Mouse (Mus musculus) limb, embryonic 12.5 days (tissue): ENCODE results near the gene Aox2. TPM values are rescaled to one million over a fixed set of nuclear protein-coding genes. Genes with fewer than 3 reads are reported as not detected.

ENCODE experiments used
- ATAC-seq: fragments of 200-750 bp; cut with Nextera tagmentation; 2 replicates; pipeline ENCODE4 v1.8.0; 2017; ENCODE audit warnings: low read depth, moderate TSS enrichment; ENCODE audit not compliant: insufficient number of reproducible peaks, insufficient read depth, low FRiP score, low TSS enrichment
- H3K27ac ChIP-seq: fragments of 300-500 bp; sonication (generic); 2 replicates; pipeline ENCODE4 v1.5.1; 2016; ENCODE audit warnings: mild to moderate bottlenecking, moderate library complexity
- H3K27me3 ChIP-seq: fragments of 300-500 bp; sonication (generic); 2 replicates; pipeline ENCODE4 v1.6.1; 2016; ENCODE audit warnings: mild to moderate bottlenecking, moderate library complexity
- H3K36me3 ChIP-seq: fragments of 300-500 bp; sonication (generic); 2 replicates; pipeline ENCODE4 v1.6.1; 2016; ENCODE audit warnings: mild to moderate bottlenecking, moderate library complexity
- H3K4me1 ChIP-seq: fragments of 300-500 bp; sonication (generic); replicated peaks from 2 replicates; pipeline ENCODE4 v1.6.1; 2016
- H3K4me2 ChIP-seq: fragments of 300-500 bp; sonication (generic); 2 replicates; pipeline ENCODE4 v1.6.1; 2016; ENCODE audit warnings: mild to moderate bottlenecking, moderate library complexity
- H3K4me3 ChIP-seq: fragments of 300-500 bp; sonication (generic); replicated peaks from 2 replicates; pipeline ENCODE4 v1.5.1; 2016; ENCODE audit warnings: mild to moderate bottlenecking
- H3K9ac ChIP-seq: fragments of 300-500 bp; sonication (generic); replicated peaks from 2 replicates; pipeline ENCODE4 v1.6.1; 2016; ENCODE audit warnings: mild to moderate bottlenecking, moderate library complexity
- H3K9me3 ChIP-seq: fragments of 300-500 bp; sonication (generic); 2 replicates; pipeline ENCODE4 v1.6.1; 2016; ENCODE audit warnings: mild to moderate bottlenecking, moderate library complexity
- WGBS: fragments of 180-500 bp; shearing (Covaris S2); methylation state at CpG from one replicate; pipeline ENCODE4 v1.1.7; 2016; 5-methylcytosine and 5-hydroxymethylcytosine counted together
- polyA plus RNA-seq: library from polyadenylated mRNA; unstranded; fragments of >200 nt; fragmentation: Nextera tagmentation; extraction: Ambion mirVana; gene quantifications from 2 replicates; pipeline ENCODE4 v1.2.1, GENCODE M21; 2016

Aox2 gene
- polyA plus RNA-seq, 1 experiment from 2014 or later: 0.04 TPM

DNA sequence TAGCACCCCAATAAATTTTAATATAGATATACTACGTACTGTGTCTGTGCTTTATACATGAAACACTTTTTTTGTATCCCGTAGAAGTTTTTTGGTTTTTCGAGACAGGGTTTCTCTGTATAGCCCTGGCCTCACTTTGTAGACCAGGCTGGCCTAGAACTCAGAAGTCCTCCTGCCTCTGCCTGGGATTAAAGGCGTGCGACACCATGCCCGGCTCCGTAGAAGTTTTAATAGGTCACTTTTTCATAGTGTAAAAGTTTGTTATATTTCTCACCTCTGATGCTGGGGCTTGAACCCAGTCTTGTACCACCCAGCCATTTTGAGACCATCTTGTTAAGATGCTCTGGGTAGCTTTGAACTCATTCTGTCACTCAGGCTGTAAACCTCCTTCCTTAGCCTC is 129.2 kb downstream of the Aox2 start:
- Histone ChIP-seq H3K9ac (no peak overlapping the region), H3K4me2 (no peak overlapping the region), H3K36me3 (peaks cover 85% of the 10 kb centered on the region), H3K27me3 (no peaks in the 10 kb centered on the region), H3K4me3 (no peak overlapping the region), H3K4me1 (no peaks in the 10 kb centered on the region), H3K27ac (no peak overlapping the region), H3K9me3 (no peaks in the 10 kb centered on the region)
- no peak for ATAC-seq
- WGBS: 96% methylated on average over 7 of the region's 7 CpGs

DNA sequence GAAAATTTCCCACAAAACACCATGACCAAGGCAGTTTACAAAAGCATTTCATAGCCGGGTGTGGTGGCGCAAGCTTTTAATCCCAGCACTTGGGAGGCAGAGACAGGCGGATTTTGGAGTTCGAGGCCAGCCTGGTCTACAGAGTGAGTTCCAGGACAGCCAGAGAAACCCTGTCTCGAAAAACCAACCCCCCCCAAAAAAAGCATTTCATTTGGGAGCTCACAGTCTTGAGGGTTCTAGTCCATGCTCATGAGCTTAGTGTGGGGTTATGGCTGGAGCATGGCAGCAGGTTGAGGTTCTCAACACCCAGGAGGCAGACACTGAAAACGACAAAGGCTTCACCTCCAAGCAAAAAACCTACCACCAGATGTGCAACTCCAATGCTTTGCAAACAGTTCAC is 130.0 kb downstream of the Aox2 start:
- H3K4me1 ChIP-seq: no peaks in the 10 kb centered on the region
- H3K36me3 ChIP-seq: peaks cover 85% of the 10 kb centered on the region
- H3K9me3 ChIP-seq: no peaks in the 10 kb centered on the region
- H3K4me3 ChIP-seq: no peak overlapping the region
- H3K27ac ChIP-seq: no peak overlapping the region; the same call in 1 of the 2 replicates
- no peaks in the 10 kb centered on the region for H3K27me3 ChIP-seq
- WGBS: 90% methylated on average over 6 of the region's 6 CpGs
- H3K9ac ChIP-seq: no peak overlapping the region
- no peak overlapping the region for H3K4me2 ChIP-seq
- ATAC-seq: no peak

- H3K4me1 ChIP-seq: no peaks in the 10 kb centered on the region
- no peaks in the 10 kb centered on the region for H3K27me3 ChIP-seq
- peaks cover 85% of the 10 kb centered on the region for H3K36me3 ChIP-seq
- no peak overlapping the region for H3K9ac ChIP-seq
- WGBS: 80% methylated on average over 5 of the region's 5 CpGs
- H3K9me3 ChIP-seq: no peaks in the 10 kb centered on the region
- no peak overlapping the region for H3K27ac ChIP-seq
- no peak overlapping the region for H3K4me2 ChIP-seq
- no peak for ATAC-seq
- H3K4me3 ChIP-seq: no peak overlapping the region
Observed at GRCm38 (mm10) chr1:58409553-58410197, 131.5 kb downstream of the Aox2 start.

DNA sequence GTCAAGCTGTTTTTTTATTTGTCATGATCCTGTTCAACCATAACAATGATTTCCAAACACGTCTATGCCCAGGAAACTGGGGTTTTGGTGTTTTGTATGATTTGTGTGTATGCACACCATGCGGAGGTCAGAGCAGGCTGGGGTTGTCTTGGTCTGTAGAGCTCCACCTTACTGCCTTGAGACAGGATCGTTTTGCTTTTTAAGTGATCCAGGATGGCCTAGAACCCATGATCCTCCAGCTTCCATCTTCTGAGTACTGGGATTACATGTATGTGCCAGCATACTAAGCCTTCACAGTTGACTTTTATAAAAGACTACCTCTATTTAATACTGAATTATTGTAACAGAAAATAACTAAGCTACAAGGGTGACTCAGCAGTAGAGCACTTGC is 132.1 kb downstream of the Aox2 start:
- Histone ChIP-seq H3K9ac (no peak overlapping the region), H3K4me3 (no peak overlapping the region), H3K4me2 (no peak overlapping the region), H3K36me3 (peaks cover 85% of the 10 kb centered on the region), H3K9me3 (no peaks in the 10 kb centered on the region), H3K27me3 (no peaks in the 10 kb centered on the region), H3K4me1 (no peaks in the 10 kb centered on the region), H3K27ac (no peak overlapping the region)
- 84% methylated on average over 3 of the region's 3 CpGs for WGBS
- 0 out of 2 replicates have a peak, but pooled peaks have one; percentile 16 for ATAC-seq

- Histone ChIP-seq H3K4me2 (no peak overlapping the region), H3K4me3 (no peak overlapping the region), H3K9me3 (no peaks in the 10 kb centered on the region), H3K27ac (no peak overlapping the region), H3K27me3 (no peaks in the 10 kb centered on the region), H3K4me1 (no peaks in the 10 kb centered on the region), H3K9ac (no peak overlapping the region), H3K36me3 (peaks cover 83% of the 10 kb centered on the region)
- 90% methylated on average over 7 of the region's 7 CpGs for WGBS
- ATAC-seq: no peak
Observed at GRCm38 (mm10) chr1:58410776-58411175, 132.7 kb downstream of the Aox2 start.

GRCm38 (mm10) chr1:58415442-58415841 is 137.3 kb downstream of the Aox2 start:
- Histone ChIP-seq H3K4me1 (no peaks in the 10 kb centered on the region), H3K27me3 (no peaks in the 10 kb centered on the region), H3K9ac (no peak overlapping the region), H3K36me3 (peaks cover 91% of the 10 kb centered on the region), H3K4me3 (no peak overlapping the region), H3K27ac (no peak overlapping the region), H3K4me2 (no peak overlapping the region), H3K9me3 (no peaks in the 10 kb centered on the region)
- WGBS: 42% methylated on average over 1 of the region's 1 CpGs
- no peak for ATAC-seq

GRCm38 (mm10) chr1:58416048-58416447 is 137.9 kb downstream of the Aox2 start:
- H3K4me1 ChIP-seq: peaks cover 2% of the 10 kb centered on the region
- no peaks in the 10 kb centered on the region for H3K9me3 ChIP-seq
- no peak overlapping the region for H3K4me2 ChIP-seq
- 93% methylated on average over 2 of the region's 2 CpGs for WGBS
- H3K27ac ChIP-seq: no peak overlapping the region
- H3K4me3 ChIP-seq: no peak overlapping the region
- peaks cover 88% of the 10 kb centered on the region for H3K36me3 ChIP-seq
- H3K27me3 ChIP-seq: no peaks in the 10 kb centered on the region
- no peak overlapping the region for H3K9ac ChIP-seq
- no peak for ATAC-seq

- peaks cover 17% of the 10 kb centered on the region for H3K4me1 ChIP-seq
- H3K9ac ChIP-seq: no peak overlapping the region
- peaks cover 58% of the 10 kb centered on the region for H3K36me3 ChIP-seq
- no peaks in the 10 kb centered on the region for H3K27me3 ChIP-seq
- no peaks in the 10 kb centered on the region for H3K9me3 ChIP-seq
- no peak for ATAC-seq
- WGBS: 93% methylated on average over 10 of the region's 10 CpGs
- H3K27ac ChIP-seq: no peak overlapping the region
- no peak overlapping the region for H3K4me2 ChIP-seq
- no peak overlapping the region for H3K4me3 ChIP-seq
Observed at GRCm38 (mm10) chr1:58420032-58420431, 141.9 kb downstream of the Aox2 start.

DNA sequence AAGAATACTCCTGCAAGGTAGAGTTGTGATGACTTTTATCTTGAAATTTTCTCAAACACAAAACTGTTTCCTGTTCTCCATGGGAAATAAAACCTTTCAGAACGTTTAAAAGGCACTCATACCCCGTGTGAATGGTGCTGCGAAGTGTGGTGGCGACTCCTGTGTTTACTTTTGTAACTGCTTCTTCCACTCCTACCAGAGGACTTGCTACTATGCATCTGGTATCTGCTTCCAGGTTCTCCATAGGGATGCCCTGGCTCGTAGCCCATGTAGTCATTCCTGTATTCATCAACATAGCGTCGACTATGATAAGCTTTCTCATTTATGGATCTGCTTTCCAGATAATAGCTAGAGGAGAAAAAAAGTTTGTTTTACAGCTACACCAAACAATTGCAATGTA is 142.8 kb downstream of the Aox2 start:
- no peak for ATAC-seq
- Histone ChIP-seq H3K4me1 (peaks cover 17% of the 10 kb centered on the region), H3K4me3 (no peak overlapping the region), H3K4me2 (0 out of 2 replicates have a peak overlapping the region, but pooled peaks have one; percentile 74), H3K27ac (no peak overlapping the region), H3K27me3 (no peaks in the 10 kb centered on the region), H3K9ac (no peak overlapping the region), H3K36me3 (peaks cover 50% of the 10 kb centered on the region), H3K9me3 (no peaks in the 10 kb centered on the region)
- 83% methylated on average over 7 of the region's 7 CpGs for WGBS

- Histone ChIP-seq H3K4me1 (peaks cover 17% of the 10 kb centered on the region), H3K36me3 (peaks cover 33% of the 10 kb centered on the region), H3K4me2 (peak overlapping the region; percentile 74), H3K9ac (peak overlapping the region; percentile 100), H3K4me3 (peak overlapping the region; percentile 100), H3K27ac (peak overlapping the region; percentile 99), H3K9me3 (no peaks in the 10 kb centered on the region), H3K27me3 (no peaks in the 10 kb centered on the region)
- 12% methylated on average over 13 of the region's 13 CpGs for WGBS
- 0 out of 2 replicates have a peak, but pooled peaks have one; percentile 65 for ATAC-seq
Observed at GRCm38 (mm10) chr1:58422879-58423278, 144.8 kb downstream of the Aox2 start.

DNA sequence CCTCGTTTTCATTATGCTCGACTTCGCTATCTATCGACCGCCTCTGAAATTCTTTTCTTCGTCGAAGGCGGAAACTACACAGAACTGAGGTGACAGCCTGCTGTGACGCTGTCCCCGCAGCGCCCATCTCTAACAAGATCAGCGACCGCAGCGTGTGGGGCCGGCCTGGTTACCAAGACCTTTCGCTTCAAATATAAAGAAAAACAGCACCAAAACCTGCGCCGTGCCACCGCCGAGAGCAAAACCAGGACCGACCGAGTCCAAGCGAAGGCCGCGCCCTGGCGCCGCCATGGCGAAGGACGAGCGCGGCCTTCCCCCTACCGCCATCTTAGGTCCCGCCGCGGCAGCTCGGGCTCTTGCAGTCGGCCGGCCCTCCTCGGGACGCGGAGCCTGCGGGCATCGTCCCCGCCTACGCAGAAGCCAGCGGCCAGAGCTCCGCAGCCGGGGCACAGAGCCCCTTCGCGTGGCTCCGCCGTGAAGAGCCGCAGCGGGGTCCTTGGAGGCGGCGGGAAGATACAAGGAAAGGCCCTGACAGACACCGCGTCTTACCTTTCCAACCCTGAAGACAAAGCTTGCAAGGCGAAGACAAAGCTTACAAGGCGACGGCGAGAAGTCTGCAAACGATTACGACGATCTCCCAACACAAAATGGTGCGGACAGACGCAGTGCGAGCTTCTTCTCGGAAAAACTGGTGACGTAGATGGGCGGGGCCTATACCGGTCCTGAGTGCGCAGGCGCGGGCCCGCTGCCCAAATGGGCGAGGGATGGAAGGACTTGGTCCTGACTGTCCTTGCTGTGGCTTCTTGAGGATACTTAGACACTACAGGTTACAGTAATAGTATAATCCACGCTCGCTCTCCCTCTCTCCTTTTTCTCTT is 145.5 kb downstream of the Aox2 start, which contains the start of gene Clk1:
TSS of gene Clk1 (minus strand) at position 696 of the 878 bp plus-strand sequence.
- ATAC-seq: peak; percentile 87
- H3K27me3 ChIP-seq: no peaks in the 10 kb centered on the region
- peak within 1 kb of the TSS; percentile 100 for H3K9ac ChIP-seq
- no peaks in the 10 kb centered on the region for H3K9me3 ChIP-seq
- peaks cover 17% of the 10 kb centered on the region for H3K4me1 ChIP-seq
- under 1% methylated on average over 79 of the region's 79 CpGs for WGBS
- peak within 1 kb of the TSS; percentile 74 for H3K4me2 ChIP-seq
- peak within 1 kb of the TSS; percentile 100 for H3K4me3 ChIP-seq
- H3K27ac ChIP-seq: peak within 1 kb of the TSS; percentile 99
- peaks cover 25% of the 10 kb centered on the region for H3K36me3 ChIP-seq
